Mouse (Mus musculus) forebrain, embryonic 13.5 days (tissue): ENCODE data around the gene Mprip. TPM values are rescaled to one million over a fixed set of nuclear protein-coding genes. Genes with fewer than 3 reads are reported as not detected.
"Not testable (repeated sequence)": the region's sequence is repeated elsewhere in the genome, so short reads cannot be mapped to it uniquely, and the experiment has no call there.

ENCODE experiments used
- ATAC-seq: fragments of 200-750 bp; cut with Nextera tagmentation; 2 replicates; pipeline ENCODE4 v1.8.0; 2017
- H3K27ac ChIP-seq: fragments of 300-500 bp; sonication (generic); 2 replicates; pipeline ENCODE4 v1.5.1; 2015; ENCODE audit warnings: inconsistent platforms, mild to moderate bottlenecking, moderate library complexity
- H3K27me3 ChIP-seq: fragments of 300-500 bp; sonication (generic); 2 replicates; pipeline ENCODE4 v1.6.1; 2015; ENCODE audit warnings: mild to moderate bottlenecking, inconsistent platforms
- H3K36me3 ChIP-seq: fragments of 300-500 bp; sonication (generic); 2 replicates; pipeline ENCODE4 v1.6.1; 2015; ENCODE audit warnings: mild to moderate bottlenecking, inconsistent platforms; ENCODE audit not compliant: poor library complexity, severe bottlenecking
- H3K4me1 ChIP-seq: fragments of 300-500 bp; sonication (generic); 2 replicates; pipeline ENCODE4 v1.6.1; 2015; ENCODE audit warnings: inconsistent platforms
- H3K4me2 ChIP-seq: fragments of 300-500 bp; sonication (generic); 2 replicates; pipeline ENCODE4 v1.6.1; 2015; ENCODE audit warnings: inconsistent platforms, mild to moderate bottlenecking, moderate library complexity
- H3K4me3 ChIP-seq: fragments of 300-500 bp; sonication (generic); 2 replicates; pipeline ENCODE4 v1.5.1; 2015; ENCODE audit warnings: mild to moderate bottlenecking, inconsistent platforms
- H3K9ac ChIP-seq: fragments of 300-500 bp; sonication (generic); 2 replicates; pipeline ENCODE4 v1.6.1; 2015; ENCODE audit warnings: mild to moderate bottlenecking, inconsistent platforms
- H3K9me3 ChIP-seq: fragments of 300-500 bp; sonication (generic); replicated peaks from 2 replicates; pipeline ENCODE4 v1.6.1; 2016; ENCODE audit warnings: inconsistent platforms
- WGBS: fragments of 180-500 bp; shearing (Covaris S2); methylation state at CpG from one replicate; pipeline ENCODE4 v1.1.7; 2015; 5-methylcytosine and 5-hydroxymethylcytosine counted together
- polyA plus RNA-seq: library from polyadenylated mRNA; unstranded; fragments of >200 nt; fragmentation: Nextera tagmentation; extraction: Ambion mirVana; gene quantifications from 2 replicates; pipeline ENCODE4 v1.2.1, GENCODE M21; 2015

Gene Mprip
- polyA plus RNA-seq, 1 experiment from 2014 or later, result 37.1 TPM

DNA sequence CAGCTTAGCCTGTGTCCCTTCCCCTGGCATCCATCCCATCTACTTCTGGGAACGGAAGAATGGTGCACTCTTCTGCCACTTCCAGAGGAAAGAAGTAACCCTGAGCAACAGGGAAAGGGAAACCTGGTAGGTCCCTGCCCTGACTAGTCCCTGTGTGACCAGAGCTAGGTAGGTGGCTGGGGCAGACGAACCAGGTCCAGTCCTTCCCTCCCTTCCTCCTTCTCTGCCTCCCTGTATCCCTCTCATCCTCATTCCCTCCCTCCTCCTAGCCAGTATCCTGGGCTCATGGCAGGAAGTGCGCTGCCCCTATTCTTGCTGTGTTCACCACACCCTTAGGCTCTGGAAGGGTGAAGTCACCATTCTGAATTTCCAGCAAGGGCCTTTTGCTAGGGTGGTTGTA lies 70.7 kb downstream of the Mprip start:
- Histone ChIP-seq H3K27ac (no peak overlapping the region; the same call in 1 of the 2 replicates), H3K4me1 (0 out of 2 replicates have a peak, but pooled peaks cover 4% of the 10 kb centered on the region)

DNA sequence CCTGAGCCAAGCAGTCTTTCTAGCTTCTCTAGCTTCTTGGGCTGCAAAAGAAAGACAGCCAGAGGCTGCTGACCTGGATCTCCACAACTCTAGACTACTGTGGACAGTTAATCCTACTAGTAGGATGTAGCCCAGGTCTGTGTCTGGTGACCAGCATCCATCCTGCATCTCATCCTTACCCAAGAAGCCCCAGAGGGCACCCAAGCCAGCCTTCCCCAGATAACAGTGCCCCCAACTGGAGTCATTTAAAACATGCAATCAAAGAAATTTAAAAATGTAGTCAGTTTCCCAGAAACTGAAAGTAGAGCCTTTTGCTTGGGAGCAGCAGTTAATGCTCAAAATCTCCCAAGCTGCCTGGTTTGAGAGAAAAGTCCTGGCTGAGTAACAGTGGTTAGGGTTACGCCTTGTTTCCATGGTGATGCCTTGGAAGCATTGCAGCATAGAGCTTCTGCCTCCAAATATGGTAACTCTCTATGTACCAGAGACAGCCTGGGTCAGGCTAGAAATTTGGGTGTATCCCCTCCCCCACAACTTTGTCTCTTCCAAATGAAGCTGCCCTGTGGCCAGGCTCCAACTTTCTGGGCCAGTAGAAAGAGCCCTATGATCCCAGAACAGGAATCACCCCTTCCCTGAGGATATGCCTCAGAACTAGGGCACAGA lies 71.4 kb downstream of the Mprip start:
- Histone ChIP-seq H3K9ac (no peak overlapping the region), H3K4me3 (no peak overlapping the region), H3K27me3 (no peaks in the 10 kb centered on the region), H3K36me3 (peaks cover 84% of the 10 kb centered on the region), H3K4me1 (0 out of 2 replicates have a peak, but pooled peaks cover 4% of the 10 kb centered on the region), H3K4me2 (no peak overlapping the region), H3K9me3 (no peaks in the 10 kb centered on the region), H3K27ac (no peak overlapping the region)
- WGBS, result 81% methylated on average over 1 of the region's 1 CpGs
- ATAC-seq, result no peak

More for the DNA sequence above, 70.7 kb downstream of the Mprip start:
- 90% methylated on average over 3 of the region's 3 CpGs for WGBS
- no peak overlapping the region for H3K4me2 ChIP-seq
- H3K27me3 ChIP-seq, result no peaks in the 10 kb centered on the region
- no peak for ATAC-seq
- H3K9me3 ChIP-seq, result no peaks in the 10 kb centered on the region
- H3K4me3 ChIP-seq, result no peak overlapping the region
- H3K9ac ChIP-seq, result no peak overlapping the region
- peaks cover 77% of the 10 kb centered on the region for H3K36me3 ChIP-seq

DNA sequence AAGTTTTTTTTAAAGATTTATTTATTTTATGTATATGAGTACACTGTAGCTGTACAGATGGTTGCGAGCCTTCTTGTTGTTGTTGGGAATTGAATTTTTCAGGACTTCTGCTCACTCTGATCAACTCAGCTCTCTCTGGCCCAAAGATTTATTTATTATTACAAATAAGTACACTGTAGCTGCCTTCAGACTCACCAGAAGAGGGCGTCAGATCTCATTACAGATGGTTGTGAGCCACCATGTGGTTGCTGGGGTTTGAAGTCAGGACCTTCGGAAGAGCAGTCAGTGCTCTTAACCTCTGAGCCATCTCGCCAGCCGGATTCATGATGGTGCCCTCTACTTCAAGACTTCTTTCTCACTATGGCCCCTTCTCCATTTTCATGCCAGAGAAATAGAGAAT lies 72.5 kb downstream of the Mprip start:
- not testable (repeated sequence) for H3K4me1 ChIP-seq, H3K9ac ChIP-seq, ATAC-seq, H3K27ac ChIP-seq, H3K27me3 ChIP-seq, H3K9me3 ChIP-seq, H3K4me2 ChIP-seq, H3K4me3 ChIP-seq
- peaks cover 84% of the 10 kb centered on the region for H3K36me3 ChIP-seq
- 73% methylated on average over 5 of the region's 5 CpGs for WGBS

DNA sequence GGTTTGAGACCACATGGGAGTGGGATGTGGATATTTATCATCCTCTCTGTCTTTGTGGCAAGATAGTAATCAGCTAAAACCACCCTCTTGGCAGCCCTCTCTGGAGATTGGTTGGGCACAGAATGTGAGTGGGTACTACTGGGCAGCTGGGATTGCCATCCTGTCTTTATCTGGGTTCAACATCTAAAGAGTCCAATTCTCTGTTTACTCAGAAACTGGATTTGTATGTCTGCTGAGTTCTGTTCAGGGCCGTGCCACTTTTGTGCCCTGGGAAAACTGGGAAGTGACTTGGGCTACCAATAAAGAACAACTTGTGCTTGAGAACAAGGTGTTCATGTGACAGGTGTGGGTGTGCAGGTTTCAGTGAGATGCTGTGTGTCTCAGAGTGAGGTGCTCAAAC lies 73.2 kb downstream of the Mprip start:
- Histone ChIP-seq H3K4me2 (no peak overlapping the region), H3K9ac (no peak overlapping the region), H3K4me3 (no peak overlapping the region), H3K4me1 (0 out of 2 replicates have a peak, but pooled peaks cover 4% of the 10 kb centered on the region), H3K9me3 (no peaks in the 10 kb centered on the region), H3K27me3 (no peaks in the 10 kb centered on the region), H3K27ac (no peak overlapping the region), H3K36me3 (peaks cover 84% of the 10 kb centered on the region)
- 95% methylated on average over 1 of the region's 1 CpGs for WGBS
- ATAC-seq, result no peak

DNA sequence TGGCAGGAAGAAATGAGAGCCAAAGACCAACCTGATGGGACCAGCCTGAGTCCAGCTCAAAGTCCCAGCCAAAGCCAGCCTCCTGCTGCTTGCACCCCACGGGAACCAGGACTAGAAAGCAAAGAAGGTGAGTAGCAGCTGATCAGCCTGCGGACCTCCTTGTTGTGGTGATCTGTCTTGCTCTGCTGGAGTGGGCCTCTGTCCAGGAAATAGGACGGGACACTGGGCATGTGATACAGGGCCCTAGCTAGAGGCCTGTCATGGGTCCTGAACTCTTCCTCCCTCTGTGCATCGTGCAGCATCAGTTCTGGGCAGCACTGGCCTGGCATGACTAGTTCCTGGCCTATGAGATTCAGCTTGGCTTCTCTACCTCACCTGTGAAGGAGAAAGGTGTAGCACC lies 74.8 kb downstream of the Mprip start:
- H3K4me2 ChIP-seq, H3K9ac ChIP-seq, H3K9me3 ChIP-seq, ATAC-seq, H3K4me3 ChIP-seq, H3K27ac ChIP-seq, H3K27me3 ChIP-seq, H3K4me1 ChIP-seq: not testable (repeated sequence)
- WGBS, result 94% methylated on average over 4 of the region's 4 CpGs
- peaks cover 86% of the 10 kb centered on the region for H3K36me3 ChIP-seq

DNA sequence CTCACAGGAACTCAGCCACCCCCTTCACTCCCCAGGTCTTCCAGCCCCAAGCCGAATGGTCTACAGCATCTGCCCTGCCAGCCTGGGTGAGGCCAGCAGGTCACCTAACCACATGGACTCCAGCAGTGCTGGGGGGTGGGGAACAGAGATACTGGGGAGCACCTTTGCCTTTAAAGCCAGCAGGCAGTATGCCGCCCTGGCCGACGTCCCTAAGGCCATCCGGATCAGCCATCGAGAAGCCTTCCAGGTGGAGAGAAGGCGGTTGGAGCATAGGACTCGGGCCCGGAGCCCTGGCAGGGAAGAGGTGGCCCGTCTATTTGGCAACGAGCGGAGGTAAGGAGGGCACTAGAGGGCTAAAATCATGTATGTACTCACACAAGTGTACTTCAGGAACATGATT lies 76.1 kb downstream of the Mprip start:
- 97% methylated on average over 12 of the region's 12 CpGs for WGBS
- H3K27me3 ChIP-seq, result no peaks in the 10 kb centered on the region

DNA sequence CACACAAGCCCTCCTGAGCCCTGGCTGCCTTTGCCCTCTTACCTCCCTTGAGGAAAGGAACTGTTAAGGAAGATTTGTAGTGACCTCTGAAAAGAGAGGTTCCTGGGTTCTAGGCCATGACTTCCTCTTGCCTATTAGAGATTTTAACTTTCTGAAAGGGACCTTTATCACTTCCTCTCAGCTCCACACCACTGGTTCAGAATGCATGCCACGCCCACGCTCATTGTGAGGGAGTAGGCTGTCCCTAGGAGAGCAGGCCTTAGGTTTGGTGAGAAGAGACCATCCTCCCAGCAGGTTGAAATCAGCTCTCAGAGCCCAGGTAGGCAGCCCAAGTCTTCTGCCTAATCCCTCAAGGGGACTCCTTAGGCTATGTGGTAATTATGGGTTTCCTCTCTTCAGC lies 78.9 kb downstream of the Mprip start:
- peaks cover 96% of the 10 kb centered on the region for H3K36me3 ChIP-seq
- 87% methylated on average over 2 of the region's 2 CpGs for WGBS
- no peaks in the 10 kb centered on the region for H3K9me3 ChIP-seq
- H3K4me1 ChIP-seq, result no peaks in the 10 kb centered on the region
- H3K4me2 ChIP-seq, result no peak overlapping the region
- H3K9ac ChIP-seq, result no peak overlapping the region
- no peaks in the 10 kb centered on the region for H3K27me3 ChIP-seq
- H3K4me3 ChIP-seq, result no peak overlapping the region
- H3K27ac ChIP-seq, result no peak overlapping the region
- no peak for ATAC-seq

More for the DNA sequence above, 76.1 kb downstream of the Mprip start:
- Histone ChIP-seq H3K4me2 (no peak overlapping the region), H3K36me3 (peaks cover 88% of the 10 kb centered on the region), H3K9me3 (no peaks in the 10 kb centered on the region), H3K4me3 (no peak overlapping the region), H3K4me1 (0 out of 2 replicates have a peak, but pooled peaks cover 4% of the 10 kb centered on the region), H3K9ac (no peak overlapping the region; the same call in 1 of the 2 replicates), H3K27ac (no peak overlapping the region)
- no peak for ATAC-seq

DNA sequence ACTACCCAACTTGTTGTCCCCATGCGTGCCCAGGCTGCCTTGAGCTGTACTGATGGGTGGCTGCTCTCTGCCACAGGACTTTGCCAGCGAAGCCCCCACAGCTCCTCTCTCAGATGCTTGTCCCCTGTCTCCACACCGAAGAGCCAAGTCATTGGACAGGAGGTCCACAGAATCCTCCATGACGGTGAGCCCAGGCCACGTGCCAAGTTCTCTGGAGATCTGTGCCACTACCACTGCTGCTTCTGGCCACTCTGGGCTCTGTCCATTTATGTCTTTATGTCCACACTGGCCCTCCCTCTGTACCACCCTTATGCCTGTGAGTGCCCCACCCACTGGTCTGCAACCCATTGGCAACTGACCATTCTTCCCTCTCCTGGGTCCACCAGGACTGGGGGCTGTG lies 80.8 kb downstream of the Mprip start:
- WGBS, result 96% methylated on average over 5 of the region's 5 CpGs
- H3K9ac ChIP-seq, result no peak overlapping the region

DNA sequence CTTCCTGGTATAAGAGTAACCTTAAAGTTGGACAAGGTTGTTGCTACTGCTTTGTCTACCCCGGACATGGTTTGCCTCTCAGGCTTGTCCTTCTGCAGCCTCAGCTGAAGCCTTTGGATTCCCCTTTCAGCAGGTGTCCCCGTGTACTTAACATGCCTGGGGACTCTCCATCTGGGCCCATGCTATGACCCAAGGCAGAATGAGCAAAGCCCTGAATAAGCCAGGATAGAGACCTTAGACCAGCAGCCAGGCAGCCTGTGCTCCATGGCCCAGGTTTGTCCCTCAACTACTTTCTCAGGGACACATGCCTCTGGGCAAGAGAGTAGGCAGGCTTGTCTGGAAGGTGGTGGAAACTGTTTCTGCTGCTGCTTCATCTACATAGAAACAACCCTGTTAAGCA lies 82.2 kb downstream of the Mprip start:
- Histone ChIP-seq H3K36me3 (peaks cover 74% of the 10 kb centered on the region), H3K27me3 (no peaks in the 10 kb centered on the region), H3K9ac (no peak overlapping the region), H3K4me2 (no peak overlapping the region), H3K27ac (no peak overlapping the region), H3K4me3 (no peak overlapping the region), H3K9me3 (no peaks in the 10 kb centered on the region), H3K4me1 (no peaks in the 10 kb centered on the region)
- ATAC-seq, result no peak
- WGBS, result 94% methylated on average over 2 of the region's 2 CpGs

More for the DNA sequence above, 80.8 kb downstream of the Mprip start:
- no peak overlapping the region for H3K4me3 ChIP-seq
- no peak overlapping the region for H3K27ac ChIP-seq
- no peaks in the 10 kb centered on the region for H3K4me1 ChIP-seq
- ATAC-seq, result no peak
- H3K9me3 ChIP-seq, result no peaks in the 10 kb centered on the region
- peaks cover 87% of the 10 kb centered on the region for H3K36me3 ChIP-seq
- H3K27me3 ChIP-seq, result no peaks in the 10 kb centered on the region
- no peak overlapping the region for H3K4me2 ChIP-seq

DNA sequence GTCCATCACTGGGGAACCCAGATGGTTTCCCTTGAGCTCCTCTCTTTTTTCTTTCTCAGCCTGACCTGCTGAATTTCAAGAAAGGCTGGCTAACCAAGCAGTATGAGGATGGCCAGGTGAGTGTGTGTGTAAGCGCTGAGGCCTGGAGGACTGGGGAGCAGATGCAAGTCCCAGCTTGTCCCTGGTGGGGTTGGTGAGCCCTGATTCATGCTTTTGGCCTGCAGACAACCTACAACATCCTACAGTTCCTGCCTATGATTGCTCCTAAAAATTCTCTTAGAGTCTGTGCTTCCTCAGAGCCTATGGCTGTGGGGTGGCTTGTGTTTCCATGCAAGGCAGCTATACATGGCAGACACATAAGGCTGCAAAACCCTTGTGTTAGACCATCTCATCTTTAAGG lies 82.6 kb downstream of the Mprip start:
- Histone ChIP-seq H3K9me3 (no peaks in the 10 kb centered on the region), H3K4me1 (no peaks in the 10 kb centered on the region), H3K4me2 (no peak overlapping the region), H3K27ac (no peak overlapping the region), H3K9ac (no peak overlapping the region), H3K27me3 (no peaks in the 10 kb centered on the region), H3K36me3 (peaks cover 74% of the 10 kb centered on the region), H3K4me3 (no peak overlapping the region)
- no peak for ATAC-seq
- 100% methylated on average over 1 of the region's 1 CpGs for WGBS

DNA sequence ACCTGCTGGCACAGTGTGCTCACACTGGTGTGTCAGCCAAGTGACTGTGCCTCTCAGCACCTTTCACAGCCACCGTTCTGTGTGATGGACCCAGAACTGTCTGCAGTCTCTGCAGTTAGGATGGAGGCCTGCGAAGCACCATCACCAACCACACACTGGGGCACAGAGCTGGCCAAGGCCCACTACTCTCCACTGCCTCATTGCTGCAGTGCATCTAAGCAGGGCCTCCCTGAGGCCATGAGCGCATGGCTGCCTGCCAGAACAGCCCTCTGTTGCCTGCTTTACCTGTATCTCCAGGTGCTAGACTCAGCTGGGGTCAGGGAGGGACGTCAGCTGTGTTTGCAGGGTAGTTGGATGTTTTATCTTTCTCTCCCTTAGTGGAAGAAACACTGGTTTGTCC lies 83.3 kb downstream of the Mprip start:
- no peak for ATAC-seq
- H3K27ac ChIP-seq, result no peak overlapping the region
- H3K4me3 ChIP-seq, result no peak overlapping the region
- no peaks in the 10 kb centered on the region for H3K9me3 ChIP-seq
- no peak overlapping the region for H3K9ac ChIP-seq
- no peaks in the 10 kb centered on the region for H3K4me1 ChIP-seq
- WGBS, result 96% methylated on average over 4 of the region's 4 CpGs
- H3K27me3 ChIP-seq, result no peaks in the 10 kb centered on the region
- no peak overlapping the region for H3K4me2 ChIP-seq
- H3K36me3 ChIP-seq, result peaks cover 74% of the 10 kb centered on the region

DNA sequence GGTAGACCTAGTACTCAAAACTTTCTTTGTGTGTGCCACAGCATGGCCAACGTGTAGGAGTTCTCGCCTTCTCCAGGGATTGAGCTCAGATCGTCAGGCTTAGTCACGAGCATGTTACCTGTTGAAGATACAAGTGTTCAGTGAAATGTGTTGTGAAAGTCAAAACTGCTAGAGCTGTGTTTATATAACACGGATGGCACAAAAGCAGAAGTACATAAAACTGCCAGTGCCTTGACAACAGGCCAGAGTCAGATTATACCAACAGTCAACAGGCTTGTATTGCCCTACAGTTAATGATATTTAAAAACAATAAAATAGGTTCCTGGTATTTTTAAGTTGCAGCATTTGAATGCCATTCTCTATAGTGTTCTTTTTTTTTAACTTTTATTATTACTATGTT lies 84.7 kb downstream of the Mprip start:
- no peak overlapping the region for H3K27ac ChIP-seq
- H3K27me3 ChIP-seq, result no peaks in the 10 kb centered on the region
- H3K4me3 ChIP-seq, result no peak overlapping the region
- ATAC-seq, result no peak
- no peaks in the 10 kb centered on the region for H3K9me3 ChIP-seq
- H3K4me2 ChIP-seq, result no peak overlapping the region
- no peak overlapping the region for H3K9ac ChIP-seq
- H3K36me3 ChIP-seq, result peaks cover 73% of the 10 kb centered on the region
- no peaks in the 10 kb centered on the region for H3K4me1 ChIP-seq
- WGBS, result 94% methylated on average over 5 of the region's 5 CpGs

DNA sequence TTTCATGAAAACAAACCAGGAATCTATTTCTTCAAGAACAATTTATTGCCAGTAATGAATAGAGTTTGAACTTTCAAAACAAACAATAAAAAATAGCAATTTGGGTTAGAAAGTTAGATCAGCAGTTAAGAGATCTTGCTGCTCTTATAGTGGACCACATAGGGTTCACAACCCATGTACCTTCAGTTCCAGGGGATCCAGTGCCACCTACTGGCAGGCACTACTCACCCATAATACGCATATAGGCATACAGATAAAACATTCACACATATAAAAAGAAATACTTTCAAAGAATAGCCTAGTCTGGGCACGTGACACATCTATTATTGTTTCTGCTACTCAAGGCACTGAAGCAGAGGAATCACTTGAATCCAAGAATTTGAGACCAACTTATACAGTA lies 85.5 kb downstream of the Mprip start:
- H3K4me1 ChIP-seq, result no peaks in the 10 kb centered on the region
- H3K9ac ChIP-seq, result no peak overlapping the region
- no peak overlapping the region for H3K4me2 ChIP-seq
- H3K9me3 ChIP-seq, result no peaks in the 10 kb centered on the region
- H3K4me3 ChIP-seq, result no peak overlapping the region
- 81% methylated on average over 2 of the region's 2 CpGs for WGBS
- peaks cover 73% of the 10 kb centered on the region for H3K36me3 ChIP-seq
- no peaks in the 10 kb centered on the region for H3K27me3 ChIP-seq
- no peak overlapping the region for H3K27ac ChIP-seq
- ATAC-seq, result no peak
